Mouse (Mus musculus): ENCODE data around the gene Qsox2. TPM values are rescaled to one million over a fixed set of nuclear protein-coding genes. Genes with fewer than 3 reads are reported as not detected.

The Qsox2 gene
- total RNA-seq, 1 experiment from 2014 or later = 2.9 TPM

DNA sequence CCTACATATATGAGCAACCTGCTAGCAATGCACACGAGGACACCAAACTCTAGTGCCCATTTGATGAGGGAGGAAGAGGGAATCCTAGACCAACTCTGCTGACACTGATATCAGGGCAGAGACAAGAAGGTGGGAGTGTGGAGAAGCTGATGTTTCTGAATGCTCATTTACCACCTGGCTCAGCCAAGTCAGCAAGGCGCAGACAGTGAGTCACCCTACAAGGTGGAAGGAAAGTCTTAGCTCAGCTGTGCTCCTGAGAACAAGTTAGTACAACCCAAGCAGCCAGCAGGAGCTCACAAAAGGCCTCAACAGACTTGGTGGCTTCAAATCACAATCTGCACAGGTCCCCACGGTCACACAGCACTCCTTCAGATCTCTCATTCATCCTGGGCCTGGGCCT is 6.0 kb downstream of the Qsox2 start:
- ATAC-seq (ENCODE audit: extremely low read depth, insufficient number of reproducible peaks, low FRiP score, poor library complexity, severe bottlenecking) = no peak

GRCm38 (mm10) chr2:26230253-26230652 is 7.1 kb downstream of the Qsox2 start:
- no peak for ATAC-seq (ENCODE audit: extremely low read depth, insufficient number of reproducible peaks, low FRiP score, poor library complexity, severe bottlenecking)

DNA sequence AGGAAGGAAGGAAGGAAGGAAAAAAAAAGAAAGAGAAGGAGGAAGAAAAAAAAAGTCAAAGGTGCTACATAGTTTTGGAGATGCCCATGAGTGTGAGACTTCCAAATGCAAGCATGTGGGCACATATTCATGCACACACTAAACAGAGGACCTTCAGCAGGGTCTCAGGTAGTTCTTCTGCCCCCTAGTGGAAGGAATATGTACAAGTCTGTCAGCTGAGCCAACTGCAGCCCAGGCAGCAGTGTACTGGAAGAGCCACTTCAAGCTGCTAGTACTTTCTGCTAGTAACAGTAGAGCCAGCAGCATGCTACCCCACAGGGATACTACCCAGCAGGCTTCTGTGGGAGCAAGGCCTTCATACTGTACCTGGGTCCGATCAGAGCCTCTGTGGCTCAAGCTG is 9.5 kb downstream of the Qsox2 start:
- ATAC-seq (ENCODE audit: extremely low read depth, insufficient number of reproducible peaks, low FRiP score, poor library complexity, severe bottlenecking) = peak; percentile 42; the same call in 1 of the 2 replicates

GRCm38 (mm10) chr2:26225242-26225641 is 12.1 kb downstream of the Qsox2 start:
- ATAC-seq (ENCODE audit: extremely low read depth, insufficient number of reproducible peaks, low FRiP score, poor library complexity, severe bottlenecking) = no peak

DNA sequence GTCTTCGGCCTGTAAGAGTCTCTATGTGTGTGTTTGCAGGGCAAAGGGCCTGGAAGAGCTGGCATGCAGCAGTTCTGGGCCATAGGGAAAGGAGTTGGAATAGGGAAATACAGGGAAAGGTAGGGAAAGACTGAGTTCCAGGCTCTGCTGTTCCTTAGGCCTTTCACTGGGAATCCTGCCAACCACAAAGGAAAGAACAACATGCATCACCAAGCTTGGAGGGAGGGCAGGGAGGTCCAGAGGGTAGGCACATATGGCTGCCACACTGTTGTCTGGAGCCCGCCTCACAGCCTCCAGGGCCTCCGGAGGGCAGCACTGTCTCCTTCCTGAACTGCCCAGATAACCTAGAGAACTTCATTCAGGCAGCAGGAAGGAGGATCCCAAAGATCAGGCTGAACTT is 13.4 kb downstream of the Qsox2 start:
- no peak for ATAC-seq (ENCODE audit: extremely low read depth, insufficient number of reproducible peaks, low FRiP score, poor library complexity, severe bottlenecking)

GRCm38 (mm10) chr2:26214526-26214925 is 22.8 kb downstream of the Qsox2 start:
- ATAC-seq (ENCODE audit: extremely low read depth, insufficient number of reproducible peaks, low FRiP score, poor library complexity, severe bottlenecking) = no peak

DNA sequence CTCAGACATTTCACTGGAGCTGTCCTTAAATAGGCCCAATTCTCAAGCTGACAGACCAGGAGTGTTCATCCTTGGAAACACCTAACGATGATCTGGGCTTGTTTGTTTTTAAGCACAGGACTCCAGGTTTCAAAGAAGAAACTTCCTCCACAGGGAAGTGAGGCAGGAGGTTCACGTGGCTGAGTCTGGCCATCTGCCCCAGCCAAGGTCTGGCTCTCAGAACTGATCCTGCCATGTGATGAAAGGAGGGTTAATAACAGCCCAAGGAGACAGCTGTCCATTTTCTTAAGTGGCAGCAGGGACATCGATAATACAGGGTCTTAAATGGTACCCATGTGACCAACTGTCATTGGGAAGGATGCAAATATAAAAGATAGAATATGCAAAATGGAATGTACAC is 27.8 kb downstream of the Qsox2 start:
- ATAC-seq (ENCODE audit: extremely low read depth, insufficient number of reproducible peaks, low FRiP score, poor library complexity, severe bottlenecking) = no peak

DNA sequence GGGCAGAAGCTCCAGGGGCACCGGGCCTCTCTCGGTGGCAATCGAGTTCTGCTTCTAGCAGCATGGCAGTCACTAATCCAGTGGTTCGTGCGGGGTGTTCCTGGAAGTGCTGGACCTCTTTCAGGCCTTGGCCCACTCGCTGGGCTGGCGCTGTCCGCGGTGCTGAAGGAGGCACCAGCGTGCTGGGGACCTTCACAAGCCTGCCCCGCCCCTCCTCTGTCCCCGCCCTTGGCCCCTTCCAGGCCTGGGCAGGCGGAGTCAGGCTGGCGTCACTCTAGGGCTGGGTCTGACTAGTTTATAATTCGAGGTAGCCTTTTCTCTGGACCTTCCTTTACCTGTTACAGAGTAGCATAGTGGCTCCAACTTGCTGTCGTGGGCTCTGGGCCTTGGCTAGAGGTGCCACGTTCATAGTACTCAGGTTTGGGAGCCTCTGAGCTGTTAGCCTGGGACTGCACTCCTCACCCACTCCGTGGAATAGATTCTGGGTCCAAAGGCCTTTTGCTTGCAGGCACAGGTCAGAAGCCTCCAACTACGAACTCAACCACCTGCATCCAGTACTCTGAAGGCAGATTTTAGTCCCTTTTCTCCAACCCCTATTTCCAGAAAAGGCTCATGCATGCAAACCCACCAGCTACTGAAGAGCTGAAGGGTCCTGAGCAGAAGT is 29.1 kb downstream of the Qsox2 start, which contains the start of gene Lhx3:
TSS of gene Lhx3 (minus strand) at position 164 of the 664 bp plus-strand sequence.
- no peak for ATAC-seq (ENCODE audit: extremely low read depth, insufficient number of reproducible peaks, low FRiP score, poor library complexity, severe bottlenecking)

DNA sequence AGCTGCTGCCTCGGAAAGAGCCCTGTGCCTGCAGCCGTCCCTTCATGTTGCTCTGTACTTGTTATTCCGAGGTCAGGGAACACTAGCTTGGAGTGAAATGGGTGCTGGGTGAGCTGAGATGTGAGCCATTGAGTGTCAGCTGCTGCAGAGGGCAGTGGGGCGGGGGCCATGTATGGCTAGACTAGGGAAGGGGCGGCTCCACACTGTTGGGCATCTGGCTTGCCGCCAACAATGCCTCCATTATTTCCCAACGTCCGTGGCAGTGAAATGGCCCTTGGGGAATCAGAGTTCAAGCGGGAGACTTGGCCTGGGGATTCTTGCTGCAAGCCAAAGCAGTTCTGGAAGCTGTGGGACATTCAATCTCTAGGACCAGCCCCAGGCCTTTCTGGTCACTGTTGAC is 29.8 kb downstream of the Qsox2 start:
- ATAC-seq (ENCODE audit: extremely low read depth, insufficient number of reproducible peaks, low FRiP score, poor library complexity, severe bottlenecking) = no peak

DNA sequence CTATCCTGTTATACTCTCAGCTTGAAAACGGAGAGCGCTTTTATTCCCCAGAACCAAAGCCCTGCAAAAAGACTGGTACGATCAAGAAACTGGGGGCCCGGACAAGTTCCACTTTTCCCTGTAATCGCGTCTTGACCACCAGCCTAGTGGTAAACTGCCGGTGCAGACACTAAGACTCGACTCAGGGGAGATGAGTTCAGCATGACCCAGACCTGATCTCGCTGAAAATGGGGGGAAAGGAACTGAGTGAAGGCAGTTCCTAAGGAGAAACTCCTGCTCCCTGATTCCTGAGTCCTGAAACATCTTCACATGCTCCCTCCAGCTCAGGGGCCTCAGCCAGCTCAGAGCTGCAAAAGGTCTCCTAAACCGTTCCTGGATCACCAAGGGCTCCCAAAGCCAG is 31.6 kb downstream of the Qsox2 start:
- no peak for ATAC-seq (ENCODE audit: extremely low read depth, insufficient number of reproducible peaks, low FRiP score, poor library complexity, severe bottlenecking)

- ATAC-seq (ENCODE audit: extremely low read depth, insufficient number of reproducible peaks, low FRiP score, poor library complexity, severe bottlenecking) = no peak
Measured at GRCm38 (mm10) chr2:26205126-26205525, 32.2 kb downstream of the Qsox2 start.

- ATAC-seq (ENCODE audit: extremely low read depth, insufficient number of reproducible peaks, low FRiP score, poor library complexity, severe bottlenecking) = no peak
Measured at GRCm38 (mm10) chr2:26202849-26203475, 34.4 kb downstream of the Qsox2 start.

DNA sequence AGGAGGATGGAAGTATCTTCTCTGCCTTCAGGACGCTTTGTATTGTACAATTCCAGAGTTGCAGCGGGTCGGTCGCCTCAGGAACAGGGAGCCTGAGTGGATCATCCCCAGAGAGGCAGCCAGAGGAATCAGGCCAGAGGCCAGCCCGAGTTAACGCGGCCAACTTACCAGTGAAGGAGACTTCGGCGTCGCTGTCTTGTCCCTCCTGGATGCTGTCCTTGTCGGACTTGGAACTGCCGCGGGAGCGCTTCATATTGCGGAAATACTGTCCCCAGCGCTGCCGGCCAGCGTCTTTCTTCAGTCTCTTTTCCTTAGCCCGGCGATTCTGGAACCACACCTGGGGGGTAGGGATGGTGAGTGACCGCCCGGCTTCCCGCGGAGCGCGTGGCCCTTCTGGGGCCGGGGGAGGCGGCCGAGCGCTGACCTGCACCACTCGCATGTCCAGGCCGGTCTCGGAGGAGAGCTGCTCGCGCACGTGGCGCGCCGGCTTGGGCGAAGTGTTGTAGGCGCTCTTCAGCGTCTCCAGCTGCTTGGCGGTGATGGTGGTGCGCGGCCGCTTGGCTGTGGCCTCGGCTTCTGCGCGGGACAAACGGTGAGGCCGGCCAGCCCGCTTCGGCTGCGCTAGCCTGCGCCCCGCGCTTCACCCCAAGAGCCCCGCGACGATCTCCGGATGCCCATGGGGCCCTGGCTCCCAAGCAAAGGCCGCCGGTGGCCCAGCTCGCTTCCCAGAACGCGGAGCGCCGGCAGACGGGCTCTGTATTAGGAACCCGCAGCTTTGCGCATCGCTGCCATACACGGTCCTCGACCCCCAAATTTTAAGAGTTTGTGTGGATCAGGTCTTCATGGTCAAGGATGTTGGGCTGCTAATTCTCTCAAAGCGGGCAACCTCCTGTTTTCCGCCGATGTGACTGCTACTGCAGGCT is 35.1 kb downstream of the Qsox2 start:
- no peak for ATAC-seq (ENCODE audit: extremely low read depth, insufficient number of reproducible peaks, low FRiP score, poor library complexity, severe bottlenecking)

- no peak for ATAC-seq (ENCODE audit: extremely low read depth, insufficient number of reproducible peaks, low FRiP score, poor library complexity, severe bottlenecking)
Measured at GRCm38 (mm10) chr2:26198488-26198887, 38.8 kb downstream of the Qsox2 start.

GRCm38 (mm10) chr2:26194552-26195339 is 42.6 kb downstream of the Qsox2 start:
- ATAC-seq (ENCODE audit: extremely low read depth, insufficient number of reproducible peaks, low FRiP score, poor library complexity, severe bottlenecking) = no peak

DNA sequence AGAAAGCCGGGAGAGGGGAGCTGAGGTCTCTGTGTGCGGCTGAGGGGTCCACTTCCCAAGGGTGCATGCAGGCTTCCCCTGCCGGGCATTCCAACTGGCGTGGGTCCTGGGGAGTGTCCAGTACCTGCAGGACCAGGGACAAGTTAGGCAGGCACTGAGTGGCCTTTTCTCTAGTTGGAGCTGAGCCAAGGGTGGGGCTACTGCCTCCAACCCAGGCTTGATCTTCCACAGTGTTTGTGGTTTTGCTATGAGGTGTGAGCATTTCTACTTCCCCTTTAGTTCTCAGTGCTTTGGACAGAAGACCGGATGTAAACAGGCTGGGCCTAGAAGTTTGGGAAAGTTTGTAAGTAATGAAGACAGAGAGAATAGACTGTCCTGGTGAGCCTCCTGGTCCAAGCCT is 48.8 kb downstream of the Qsox2 start:
- peak; percentile 46 for ATAC-seq (ENCODE audit: extremely low read depth, insufficient number of reproducible peaks, low FRiP score, poor library complexity, severe bottlenecking)

GRCm38 (mm10) chr2:26184352-26184751 is 53.0 kb downstream of the Qsox2 start:
- no peak for ATAC-seq (ENCODE audit: extremely low read depth, insufficient number of reproducible peaks, low FRiP score, poor library complexity, severe bottlenecking)

GRCm38 (mm10) chr2:26182646-26183045 is 54.7 kb downstream of the Qsox2 start:
- no peak for ATAC-seq (ENCODE audit: extremely low read depth, insufficient number of reproducible peaks, low FRiP score, poor library complexity, severe bottlenecking)

DNA sequence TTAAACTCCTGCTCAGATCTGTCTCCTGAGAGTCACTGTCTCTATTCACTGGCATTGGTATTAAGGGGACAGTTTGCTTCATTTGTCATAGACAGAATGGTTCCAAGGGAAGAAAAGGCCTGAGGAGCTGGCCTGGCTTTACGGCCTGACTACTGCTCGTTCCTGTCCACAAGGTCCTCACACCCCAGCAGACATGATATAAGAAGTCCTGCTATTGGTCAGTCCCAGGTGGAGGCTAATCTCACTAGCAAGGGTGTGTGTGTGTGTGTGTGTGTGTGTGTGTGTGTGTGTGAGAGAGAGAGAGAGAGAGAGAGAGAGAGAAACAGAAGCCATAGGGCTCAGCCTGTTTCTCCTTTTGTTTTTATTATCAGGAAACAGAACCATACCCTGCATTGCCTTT is 60.1 kb downstream of the Qsox2 start:
- no peak for ATAC-seq (ENCODE audit: extremely low read depth, insufficient number of reproducible peaks, low FRiP score, poor library complexity, severe bottlenecking)
